Mouse (Mus musculus): ENCODE measurements around the gene Hist1h2be.
"Not testable (repeated sequence)": the region's sequence is repeated elsewhere in the genome, so short reads cannot be mapped to it uniquely, and the experiment has no call there.

The Hist1h2be gene

DNA sequence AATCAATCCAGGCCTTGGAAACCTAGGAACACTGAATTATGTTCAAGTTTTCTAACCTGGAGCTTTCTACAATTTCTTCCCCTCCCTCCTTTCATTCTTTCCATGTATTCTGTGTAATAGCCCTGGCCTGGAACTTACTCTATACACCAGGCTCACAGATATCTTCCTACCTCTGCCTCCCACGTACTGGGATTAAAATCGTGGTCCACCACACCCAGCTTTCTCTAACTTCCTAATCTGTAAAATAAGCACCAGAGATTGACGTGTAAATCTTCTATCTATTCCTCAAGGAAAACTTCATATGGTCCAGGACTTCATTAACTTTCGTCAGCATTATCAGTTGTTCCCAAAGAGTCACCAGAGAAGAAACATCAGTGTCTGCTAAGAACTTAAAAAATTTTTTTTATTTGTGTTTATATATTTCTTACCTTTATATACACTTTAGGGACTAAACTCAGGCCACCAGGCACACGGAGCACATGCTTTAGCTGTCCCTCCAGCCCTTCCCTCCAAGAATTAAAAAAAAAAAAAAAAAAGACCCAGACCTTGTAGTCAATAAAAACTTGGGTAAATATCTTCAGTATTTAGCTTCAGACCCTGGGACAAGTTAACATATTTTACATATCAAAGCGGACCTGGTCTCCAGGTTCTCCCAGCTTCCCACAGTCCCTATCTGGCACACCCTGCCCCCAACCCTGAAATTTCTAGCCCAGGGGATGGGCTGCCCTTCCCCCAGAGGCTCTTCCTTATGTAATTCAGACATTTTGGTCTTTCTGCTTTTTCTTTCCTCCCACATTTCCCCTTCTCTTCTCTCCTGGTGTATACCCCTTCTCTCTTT, 38.5 kb downstream of the Hist1h2be start:
- POLR2A ChIA-PET, result interaction anchor here (0.5 to 29.6 kb wide), 130 partner anchors 2 to 1865 kb away, joined by 3 to 794 read pairs (median 6); partner anchors contain the start of genes Hist1h1e (in 4 of the 4), Hist1h2ac (in 4 of the 4), Hist1h2ae (in 4 of the 4) and Hist1h2bc (in 4 of the 4)
- CTCF ChIA-PET, result interaction anchor here in 3 of 4 experiments (0.6 to 1.8 kb wide), 3 partner anchors 12 to 181 kb away, joined by 3 to 7 read pairs (median 4); no protein-coding TSS in a partner anchor

DNA sequence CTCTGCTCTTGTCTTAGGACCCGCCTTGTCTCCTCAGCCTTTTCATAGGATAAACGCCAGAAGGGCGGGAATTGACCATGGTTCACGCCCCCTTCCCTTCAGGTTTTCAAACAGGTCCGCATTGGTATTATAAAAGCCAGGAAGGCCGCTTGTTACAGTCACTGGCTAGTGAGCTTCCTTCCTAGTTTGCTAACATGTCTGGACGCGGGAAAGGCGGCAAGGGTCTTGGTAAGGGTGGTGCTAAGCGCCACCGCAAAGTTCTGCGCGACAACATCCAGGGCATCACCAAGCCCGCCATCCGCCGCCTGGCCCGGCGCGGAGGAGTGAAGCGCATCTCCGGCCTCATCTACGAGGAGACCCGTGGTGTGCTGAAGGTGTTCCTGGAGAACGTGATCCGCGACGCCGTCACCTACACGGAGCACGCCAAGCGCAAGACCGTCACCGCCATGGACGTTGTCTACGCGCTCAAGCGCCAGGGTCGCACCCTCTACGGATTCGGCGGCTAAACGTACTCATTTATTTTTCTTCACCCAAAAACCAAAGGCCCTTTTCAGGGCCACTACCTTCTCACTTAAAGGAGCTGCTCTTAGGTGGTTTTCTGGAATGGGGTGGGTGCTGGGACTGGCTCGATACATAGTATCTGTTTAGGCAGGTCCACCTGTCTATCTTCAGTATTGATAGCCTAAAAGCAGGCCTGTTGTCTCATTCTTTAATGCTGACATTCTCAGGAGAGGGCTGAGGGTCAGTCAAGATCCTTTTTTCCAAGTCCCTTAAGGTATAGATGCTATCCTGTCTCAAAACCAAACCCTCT, 39.3 kb downstream of the Hist1h2be start, which contains the start of gene Hist1h4d:
Gene Hist1h4d, plus strand, starts transcription at position 191 of the 811 bp plus-strand sequence.
- ChIA-PET CTCF (interaction anchor here in 2 of 4 experiments (1.0 to 1.8 kb wide), 2 partner anchors 13 to 20 kb away, joined by 4 to 7 read pairs; no protein-coding TSS in a partner anchor), POLR2A (interaction anchor here (0.6 to 29.6 kb wide), 140 partner anchors 1 to 1865 kb away, joined by 3 to 794 read pairs (median 6); partner anchors contain the start of genes Hist1h1e (in 4 of the 4), Hist1h2ac (in 4 of the 4), Hist1h2ae (in 4 of the 4) and Hist1h2af (in 4 of the 4))

DNA sequence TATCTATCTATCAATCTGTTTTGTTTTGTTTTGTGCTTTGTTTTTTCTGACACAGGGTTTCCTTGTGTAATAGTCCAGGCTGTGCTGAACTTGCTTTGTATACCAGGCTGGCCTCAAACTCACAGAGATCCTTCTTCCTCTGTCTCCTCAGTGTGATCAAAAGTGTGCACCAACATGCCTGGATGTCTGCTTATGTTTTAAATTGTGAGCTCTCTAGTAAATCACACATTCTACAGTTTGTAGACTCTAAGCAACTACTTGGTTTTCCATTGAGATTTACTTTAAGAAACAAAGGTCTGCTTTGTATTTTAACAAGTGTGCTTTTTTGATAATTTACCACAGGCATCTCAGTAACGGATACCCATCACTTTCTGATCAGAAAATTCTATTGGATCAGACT, 43.1 kb downstream of the Hist1h2be start:
- CTCF ChIA-PET, result no interaction called here
- POLR2A ChIA-PET, result interaction anchor here in 3 of 4 experiments (0.7 to 28.3 kb wide), 19 partner anchors 7 to 186 kb away, joined by 3 to 794 read pairs (median 19); partner anchors contain the start of genes Hist1h1d (in 2 of the 3), Hist1h2ab (in 2 of the 3), Hist1h2ac (in 2 of the 3) and Hist1h2af (in 2 of the 3)

DNA sequence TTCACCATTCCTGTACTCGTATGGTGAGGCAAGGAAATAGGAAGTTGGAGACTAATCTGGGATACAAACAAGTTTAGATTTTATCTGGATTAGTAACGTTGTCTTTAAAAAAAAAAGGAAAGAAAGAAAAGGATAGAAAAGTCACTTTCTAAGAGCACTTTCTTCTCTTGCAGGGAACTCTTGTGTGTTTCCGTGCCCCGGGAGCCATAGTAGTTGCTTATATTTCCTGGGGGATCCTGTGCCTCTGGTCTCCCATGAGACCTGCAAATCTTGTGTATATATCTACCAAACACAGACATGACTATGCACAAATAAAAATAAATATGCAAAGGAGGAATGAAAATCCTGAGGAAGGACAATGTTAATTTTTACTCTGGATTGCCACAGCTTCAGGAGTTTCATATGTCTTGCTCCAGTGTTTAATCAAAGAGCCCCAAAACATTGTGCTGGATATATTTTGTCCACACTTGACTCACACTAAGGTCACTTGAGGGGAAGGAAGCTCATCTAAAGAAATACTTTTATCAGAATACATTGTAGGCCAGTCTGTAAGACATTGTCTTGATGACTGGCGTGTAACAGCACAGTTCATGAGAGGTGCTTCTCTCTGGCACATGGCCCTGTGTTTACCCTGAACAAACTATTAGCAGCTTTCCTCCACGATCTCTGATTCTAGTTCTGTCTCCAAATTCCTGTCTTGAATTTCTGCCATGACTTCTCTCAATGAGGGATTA, 43.9 kb downstream of the Hist1h2be start:
- ChIA-PET CTCF (no interaction called here), POLR2A (interaction anchor here (0.6 to 28.3 kb wide), 59 partner anchors 7 to 1823 kb away, joined by 3 to 794 read pairs (median 5); partner anchors contain the start of genes Hist1h2ac (in 3 of the 4), Hist1h2bc (in 3 of the 4), Hist1h1a (in 2 of the 4) and Hist1h1d (in 2 of the 4))

DNA sequence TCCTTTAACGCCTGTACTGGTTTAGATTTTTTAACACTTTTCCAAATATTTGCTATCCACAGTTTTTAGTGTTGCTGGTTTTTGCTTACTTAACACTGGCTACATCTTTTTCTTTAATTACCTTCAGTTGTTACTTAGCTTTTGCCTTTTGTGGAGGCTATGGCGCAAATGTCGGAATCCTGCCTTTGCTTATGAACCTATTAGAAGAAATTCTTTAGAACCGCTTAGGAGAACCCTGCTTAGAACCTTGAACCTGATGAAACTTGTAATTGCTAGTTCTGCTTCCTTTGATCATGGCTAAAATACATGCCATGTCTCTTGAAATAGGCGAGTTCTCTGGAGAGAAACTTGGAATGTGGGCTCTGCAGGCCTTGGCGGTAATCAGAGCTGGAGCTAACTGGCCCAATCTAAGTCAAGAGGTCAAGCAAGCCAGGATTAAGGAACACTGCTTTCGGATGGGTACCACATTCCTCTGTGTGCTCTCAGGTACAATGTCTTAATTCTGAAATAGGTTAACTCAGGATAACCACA, 44.5 kb downstream of the Hist1h2be start:
- ChIA-PET POLR2A (interaction anchor here (0.6 to 28.3 kb wide), 67 partner anchors 8 to 1823 kb away, joined by 3 to 794 read pairs (median 5); partner anchors contain the start of genes Hist1h2ac (in 3 of the 4), Hist1h2bc (in 3 of the 4), Hist1h1d (in 2 of the 4) and Hist1h2ab (in 2 of the 4)), CTCF (no interaction called here)

DNA sequence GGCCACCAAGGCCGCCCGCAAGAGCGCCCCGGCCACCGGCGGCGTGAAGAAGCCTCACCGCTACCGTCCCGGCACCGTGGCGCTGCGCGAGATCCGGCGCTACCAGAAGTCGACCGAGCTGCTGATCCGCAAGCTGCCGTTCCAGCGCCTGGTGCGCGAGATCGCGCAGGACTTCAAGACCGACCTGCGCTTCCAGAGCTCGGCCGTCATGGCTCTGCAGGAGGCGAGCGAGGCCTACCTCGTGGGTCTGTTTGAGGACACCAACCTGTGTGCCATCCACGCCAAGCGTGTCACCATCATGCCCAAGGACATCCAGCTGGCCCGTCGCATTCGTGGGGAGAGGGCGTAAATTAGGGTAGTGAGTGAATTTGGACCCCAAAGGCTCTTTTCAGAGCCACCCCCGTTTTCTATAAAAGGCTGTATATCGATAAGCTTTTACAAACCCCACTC, 45.0 kb downstream of the Hist1h2be start:
- CTCF ChIA-PET, result not testable (repeated sequence)
- POLR2A ChIA-PET, result interaction anchor here (0.6 to 28.3 kb wide), 62 partner anchors 8 to 1822 kb away, joined by 3 to 794 read pairs (median 5); partner anchors contain the start of genes Hist1h2ac (in 3 of the 4), Hist1h2bc (in 3 of the 4), Hist1h1d (in 2 of the 4) and Hist1h2ab (in 2 of the 4)

DNA sequence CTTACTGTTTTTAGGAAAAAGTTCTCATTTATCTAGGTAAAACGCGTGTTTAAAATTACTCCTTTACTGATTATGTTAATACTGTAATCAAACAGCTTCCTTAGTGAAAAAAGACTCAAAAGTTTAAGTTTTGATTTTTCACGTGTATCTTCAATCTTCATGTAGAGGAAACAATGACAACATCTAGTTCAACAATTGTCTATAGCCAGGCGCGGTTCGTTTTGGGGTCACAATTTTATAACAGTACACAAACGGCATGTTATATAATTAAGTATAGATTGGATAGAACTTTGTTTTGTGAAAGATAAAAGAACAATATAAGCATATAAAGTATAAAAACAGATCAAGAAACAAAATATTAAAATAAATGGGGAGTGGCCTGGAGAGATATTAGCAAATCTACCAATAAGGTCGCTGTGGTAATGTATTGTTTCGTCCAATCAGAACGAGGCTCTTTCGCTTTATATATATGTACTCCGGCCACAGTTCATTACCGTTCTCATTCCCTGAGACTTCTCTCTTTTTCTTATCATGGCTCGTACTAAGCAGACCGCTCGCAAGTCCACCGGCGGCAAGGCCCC, 45.6 kb downstream of the Hist1h2be start, which contains the start of gene Hist1h3d:
Gene Hist1h3d, plus strand, starts transcription at position 493 of the 581 bp plus-strand sequence.
- ChIA-PET CTCF (no interaction called here), POLR2A (interaction anchor here (0.6 to 28.3 kb wide), 50 partner anchors 7 to 1822 kb away, joined by 3 to 794 read pairs (median 6); partner anchors contain the start of genes Hist1h2ac (in 3 of the 4), Hist1h2bc (in 3 of the 4), Hist1h1d (in 2 of the 4) and Hist1h2af (in 2 of the 4))

DNA sequence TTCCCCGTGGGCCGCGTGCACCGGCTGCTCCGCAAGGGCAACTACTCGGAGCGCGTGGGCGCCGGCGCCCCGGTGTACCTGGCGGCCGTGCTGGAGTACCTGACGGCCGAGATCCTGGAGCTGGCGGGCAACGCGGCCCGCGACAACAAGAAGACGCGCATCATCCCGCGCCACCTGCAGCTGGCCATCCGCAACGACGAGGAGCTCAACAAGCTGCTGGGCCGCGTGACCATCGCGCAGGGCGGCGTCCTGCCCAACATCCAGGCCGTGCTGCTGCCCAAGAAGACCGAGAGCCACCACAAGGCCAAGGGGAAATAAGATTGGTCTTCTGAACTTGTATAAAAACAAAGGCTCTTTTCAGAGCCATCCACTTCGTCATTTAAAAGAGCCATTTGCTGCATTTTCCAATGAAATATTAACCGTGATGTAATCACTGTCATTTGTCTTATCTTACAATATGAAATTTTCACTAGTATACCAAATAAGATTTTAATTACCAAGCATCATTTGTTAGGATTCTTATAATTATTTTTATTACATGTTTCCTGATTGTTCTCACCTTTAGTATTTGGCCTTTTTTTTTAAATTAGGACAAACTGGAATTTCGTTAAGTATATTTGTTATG, 46.3 kb downstream of the Hist1h2be start:
- CTCF ChIA-PET, result not testable (repeated sequence)
- POLR2A ChIA-PET, result interaction anchor here in 3 of 4 experiments (0.7 to 28.3 kb wide), 23 partner anchors 10 to 1532 kb away, joined by 3 to 794 read pairs (median 50); partner anchors contain the start of genes Hist1h4d (in 3 of the 3), Hist1h4f (in 3 of the 3), Hist1h1d (in 2 of the 3) and Hist1h2ac (in 2 of the 3)

DNA sequence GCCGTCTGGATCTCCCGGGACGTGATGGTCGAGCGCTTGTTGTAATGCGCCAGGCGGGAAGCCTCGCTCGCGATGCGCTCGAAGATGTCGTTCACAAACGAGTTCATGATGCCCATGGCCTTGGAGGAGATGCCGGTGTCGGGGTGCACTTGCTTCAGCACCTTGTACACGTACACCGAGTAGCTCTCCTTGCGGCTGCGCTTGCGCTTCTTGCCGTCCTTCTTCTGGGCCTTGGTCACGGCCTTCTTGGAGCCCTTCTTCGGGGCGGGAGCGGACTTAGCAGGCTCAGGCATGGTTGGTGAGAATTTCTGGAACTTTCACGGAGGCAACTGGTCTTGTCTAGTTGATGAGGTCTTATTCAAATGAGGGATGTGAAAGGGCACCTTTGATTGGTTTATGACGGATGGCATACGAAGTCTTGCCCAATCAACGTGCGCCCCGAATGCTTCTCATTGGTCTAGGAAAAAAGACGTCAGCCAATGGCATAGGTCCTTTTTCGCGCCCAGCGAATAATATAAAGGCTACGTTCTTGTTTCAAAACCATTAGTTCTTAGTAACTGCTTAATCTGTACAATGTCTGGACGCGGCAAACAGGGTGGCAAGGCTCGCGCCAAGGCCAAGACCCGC, 46.9 kb downstream of the Hist1h2be start, which contains the start of the genes Hist1h2bf and Hist1h2ad:
Gene Hist1h2bf, minus strand, starts transcription at position 299 of the 627 bp plus-strand sequence.
Gene Hist1h2ad, plus strand, starts transcription at position 484 of the 627 bp plus-strand sequence.
- CTCF ChIA-PET, result not testable (repeated sequence)
- POLR2A ChIA-PET, result interaction anchor here (0.7 to 22.3 kb wide), 38 partner anchors 10 to 1539 kb away, joined by 3 to 794 read pairs (median 36); partner anchors contain the start of genes Hist1h4f (in 4 of the 4), Hist1h1d (in 3 of the 4), Hist1h2ac (in 3 of the 4) and Hist1h2bc (in 3 of the 4)

DNA sequence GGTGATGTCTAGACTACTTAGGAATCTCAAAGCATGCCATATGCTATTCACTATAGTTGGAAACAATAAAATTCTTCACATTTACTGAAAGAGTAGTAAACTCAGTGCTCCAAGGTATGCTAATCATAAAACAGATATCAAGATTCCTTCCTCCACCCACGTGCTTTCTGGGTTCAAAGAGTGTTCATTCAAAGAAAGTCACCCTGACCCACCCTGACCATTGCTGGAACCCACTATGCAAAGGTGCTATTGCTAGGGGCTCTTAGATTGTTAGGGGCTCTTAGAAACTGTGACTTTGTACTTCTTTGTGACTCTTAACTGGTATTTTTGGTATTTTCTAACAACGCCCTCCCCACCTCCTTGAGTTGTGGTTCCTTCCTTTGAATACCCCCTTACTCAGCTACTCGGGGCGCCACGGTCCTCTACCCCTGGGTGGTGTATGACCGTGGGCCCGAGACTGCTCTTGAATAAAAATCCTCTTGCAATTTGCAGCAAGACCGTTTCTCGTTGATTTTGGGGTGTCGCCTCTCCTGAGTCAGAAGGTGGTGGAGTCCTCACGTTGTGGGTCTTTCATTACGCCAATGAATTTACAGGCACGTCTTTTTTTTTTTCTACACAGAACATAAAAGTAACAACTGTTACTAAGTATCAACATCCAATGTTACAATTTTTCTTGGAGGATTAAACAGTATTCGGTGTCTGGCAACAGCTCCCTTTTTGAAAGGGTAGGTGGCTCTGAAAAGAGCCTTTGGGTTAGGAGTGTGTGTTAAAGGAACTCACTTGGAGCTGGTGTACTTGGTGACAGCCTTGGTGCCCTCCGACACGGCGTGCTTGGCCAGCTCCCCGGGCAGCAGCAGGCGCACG, 47.7 kb downstream of the Hist1h2be start:
- CTCF ChIA-PET, result not testable (repeated sequence)
- POLR2A ChIA-PET, result interaction anchor here (0.6 to 22.3 kb wide), 55 partner anchors 10 to 1540 kb away, joined by 3 to 794 read pairs (median 23); partner anchors contain the start of genes Hist1h4d (in 4 of the 4), Hist1h4f (in 4 of the 4), Hist1h1c (in 3 of the 4) and Hist1h1d (in 3 of the 4)

DNA sequence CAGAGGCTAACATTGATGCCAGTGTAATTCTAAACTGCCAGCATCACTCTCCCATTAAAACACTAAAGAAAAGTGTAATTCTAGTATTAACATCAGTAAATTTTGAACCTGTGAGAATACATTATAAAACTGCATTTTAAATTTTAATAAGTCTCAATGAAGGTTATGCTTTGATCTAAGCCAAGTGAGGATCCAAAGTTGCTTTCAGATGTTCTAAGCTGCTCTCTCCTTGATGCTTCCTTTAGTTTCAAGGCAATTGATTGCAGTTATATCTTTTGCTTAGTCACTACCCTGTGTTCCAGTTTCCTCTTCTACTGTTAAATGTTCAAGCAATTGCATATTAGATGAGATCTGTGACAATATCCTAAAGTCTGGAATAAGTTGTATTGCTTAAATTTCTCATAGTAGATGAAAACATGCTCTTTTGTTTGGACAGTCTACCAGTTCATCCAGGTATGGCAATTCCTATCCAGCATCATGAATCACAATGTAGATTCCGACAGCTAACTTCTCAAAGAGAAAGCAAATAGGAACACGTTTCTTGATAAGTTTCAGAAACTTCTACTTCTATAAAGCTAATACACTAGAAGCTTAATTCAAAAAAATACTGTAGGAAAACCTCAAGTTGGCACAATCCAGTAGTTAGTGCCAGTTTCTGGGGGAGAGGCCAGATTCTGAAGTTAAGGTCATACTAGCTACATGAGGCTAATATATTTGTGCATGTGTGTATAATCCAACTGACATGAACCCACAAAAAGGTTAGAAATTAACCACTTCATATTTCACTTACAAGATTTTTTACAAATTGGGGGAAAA, 48.5 kb downstream of the Hist1h2be start:
- ChIA-PET POLR2A (interaction anchor here (0.5 to 22.3 kb wide), 70 partner anchors 10 to 1851 kb away, joined by 3 to 794 read pairs (median 16); partner anchors contain the start of genes Hist1h4d (in 4 of the 4), Hist1h1c (in 3 of the 4), Hist1h1d (in 3 of the 4) and Hist1h2ac (in 3 of the 4)), CTCF (no interaction called here)

DNA sequence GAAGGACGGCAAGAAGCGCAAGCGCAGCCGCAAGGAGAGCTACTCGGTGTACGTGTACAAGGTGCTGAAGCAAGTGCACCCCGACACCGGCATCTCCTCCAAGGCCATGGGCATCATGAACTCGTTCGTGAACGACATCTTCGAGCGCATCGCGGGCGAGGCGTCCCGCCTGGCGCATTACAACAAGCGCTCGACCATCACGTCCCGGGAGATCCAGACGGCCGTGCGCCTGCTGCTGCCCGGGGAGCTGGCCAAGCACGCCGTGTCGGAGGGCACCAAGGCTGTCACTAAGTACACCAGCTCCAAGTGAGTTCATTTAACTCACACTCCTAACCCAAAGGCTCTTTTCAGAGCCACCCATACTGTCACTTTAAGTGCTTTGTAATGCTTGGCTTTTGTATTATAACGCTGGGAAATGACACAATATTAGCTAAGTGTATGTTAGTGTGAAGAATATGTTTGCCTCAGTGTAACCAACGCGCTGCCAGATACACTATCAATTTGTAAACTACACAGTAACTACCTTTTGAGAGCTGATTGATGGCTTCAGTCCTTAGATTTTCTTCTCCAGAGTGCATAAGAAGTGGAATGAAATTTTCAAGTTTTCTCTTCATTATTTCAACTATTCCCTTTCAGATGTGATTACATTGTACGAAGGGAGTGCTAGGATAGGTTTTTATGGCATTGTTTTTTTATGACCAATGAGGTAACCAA, 49.3 kb downstream of the Hist1h2be start:
- ChIA-PET POLR2A (interaction anchor here (0.5 to 22.3 kb wide), 134 partner anchors 9 to 1856 kb away, joined by 3 to 794 read pairs (median 6); partner anchors contain the start of genes Hist1h2ac (in 4 of the 4), Hist1h2bc (in 4 of the 4), Hist1h3e (in 4 of the 4) and Hist1h4d (in 4 of the 4)), CTCF (interaction anchor here in 1 of 4 experiments (0.6 kb wide), 1 partner anchor 38 kb away, joined by 3 read pairs; no protein-coding TSS in a partner anchor)

Data from embryonic stem cell, embryonic (primary cell).